Mouse (Mus musculus): ENCODE results near the gene R3hdm1.

DNA sequence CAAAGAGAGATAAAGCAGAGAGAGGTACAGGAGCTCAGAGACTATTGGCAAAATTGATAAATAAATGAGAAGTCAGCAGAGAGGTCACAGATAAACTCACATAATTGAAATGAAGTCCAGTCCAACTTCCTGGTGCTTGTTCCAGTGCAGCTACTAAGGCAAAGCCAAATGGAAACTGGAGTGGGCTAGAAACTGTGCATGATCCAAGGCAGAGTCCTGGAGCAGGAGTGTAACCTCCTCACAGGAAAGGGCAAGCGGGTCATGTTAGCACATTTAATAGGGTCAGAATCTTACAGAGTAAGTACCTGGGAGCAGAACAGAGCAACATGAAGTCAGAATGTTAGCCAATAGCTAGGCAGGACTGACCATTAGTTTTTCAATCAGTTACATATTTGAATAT is 24.5 kb upstream of the R3hdm1 start:
- no peak for TF ChIP-seq CTCF (IDR thresholded peaks at IDR 0.05; ENCODE audit: control insufficient read depth, insufficient read depth, insufficient replicate concordance, low read depth, low read length)
- no peak for TF ChIP-seq POLR2A (IDR thresholded peaks at IDR 0.05; ENCODE audit: control insufficient read depth, low read depth, low read length)
